Mouse (Mus musculus): ENCODE results near the gene Adh4. TPM values are rescaled to one million over a fixed set of nuclear protein-coding genes. Genes with fewer than 3 reads are reported as not detected.
"Not testable (repeated sequence)": the region's sequence is repeated elsewhere in the genome, so short reads cannot be mapped to it uniquely, and the experiment has no call there.

Gene Adh4
- polyA plus RNA-seq (2015; fragmentation: Nextera tagmentation; extraction: Ambion mirVana) = not detected in 2 replicates

GRCm38 (mm10) chr3:138415121-138415690, at the start of gene Adh4:
Gene Adh4, plus strand, starts transcription at chr3:138415466.
- ATAC-seq (ENCODE audit: low FRiP score) = no peak
- H3K36me3 ChIP-seq = no peaks in the 10 kb centered on the region

GRCm38 (mm10) chr3:138366181-138366580, 49.1 kb upstream of the Adh4 start:
- Histone ChIP-seq H3K9me3 (replicated peaks) (no peaks in the 10 kb centered on the region), H3K4me3 (replicated peaks) (no peak overlapping the region), H3K4me2 (no peak overlapping the region), H3K27ac (replicated peaks) (no peak overlapping the region), H3K4me1 (no peaks in the 10 kb centered on the region), H3K27me3 (replicated peaks) (no peaks in the 10 kb centered on the region), H3K9ac (replicated peaks) (no peak overlapping the region), H3K36me3 (no peaks in the 10 kb centered on the region)
- 84% methylated on average over 2 of the region's 2 CpGs for WGBS
- no peak for ATAC-seq (ENCODE audit: low FRiP score)

More at GRCm38 (mm10) chr3:138415121-138415690, at the start of gene Adh4:
- whole genome bisulfite sequencing = 76% methylated on average over 6 of the region's 6 CpGs
- Histone ChIP-seq H3K4me3 (replicated peaks) (no peak within 1 kb of the TSS), H3K27me3 (replicated peaks) (no peaks in the 10 kb centered on the region), H3K4me2 (no peak within 1 kb of the TSS), H3K27ac (replicated peaks) (no peak within 1 kb of the TSS), H3K9ac (replicated peaks) (no peak within 1 kb of the TSS), H3K9me3 (replicated peaks) (no peaks in the 10 kb centered on the region), H3K4me1 (no peaks in the 10 kb centered on the region)

- Histone ChIP-seq H3K27ac (replicated peaks) (no peak overlapping the region), H3K9ac (replicated peaks) (no peak overlapping the region), H3K4me2 (no peak overlapping the region), H3K9me3 (replicated peaks) (no peaks in the 10 kb centered on the region), H3K4me3 (replicated peaks) (no peak overlapping the region), H3K4me1 (no peaks in the 10 kb centered on the region), H3K36me3 (no peaks in the 10 kb centered on the region), H3K27me3 (replicated peaks) (no peaks in the 10 kb centered on the region)
- WGBS = 90% methylated on average over 1 of the region's 1 CpGs
- no peak for ATAC-seq (ENCODE audit: low FRiP score)
Observed at GRCm38 (mm10) chr3:138369546-138369945, 45.7 kb upstream of the Adh4 start.

GRCm38 (mm10) chr3:138370289-138370688, 45.0 kb upstream of the Adh4 start:
- not testable (repeated sequence) for ATAC-seq (ENCODE audit: low FRiP score); H3K9me3 ChIP-seq (replicated peaks); H3K27me3 ChIP-seq (replicated peaks); H3K4me3 ChIP-seq (replicated peaks); H3K9ac ChIP-seq (replicated peaks); H3K4me2 ChIP-seq; H3K4me1 ChIP-seq; H3K27ac ChIP-seq (replicated peaks); H3K36me3 ChIP-seq
- 87% methylated on average over 4 of the region's 4 CpGs for WGBS

GRCm38 (mm10) chr3:138373920-138374319, 41.3 kb upstream of the Adh4 start:
- H3K9ac ChIP-seq (replicated peaks) = no peak overlapping the region
- H3K9me3 ChIP-seq (replicated peaks) = no peaks in the 10 kb centered on the region
- H3K4me2 ChIP-seq = no peak overlapping the region
- no peaks in the 10 kb centered on the region for H3K27me3 ChIP-seq (replicated peaks)
- H3K4me1 ChIP-seq = no peaks in the 10 kb centered on the region
- no peak overlapping the region for H3K27ac ChIP-seq (replicated peaks)
- no peaks in the 10 kb centered on the region for H3K36me3 ChIP-seq
- 84% methylated on average over 4 of the region's 4 CpGs for WGBS
- H3K4me3 ChIP-seq (replicated peaks) = no peak overlapping the region
- no peak for ATAC-seq (ENCODE audit: low FRiP score)

GRCm38 (mm10) chr3:138375148-138375547, 40.1 kb upstream of the Adh4 start:
- no peak overlapping the region for H3K4me3 ChIP-seq (replicated peaks)
- H3K36me3 ChIP-seq = no peaks in the 10 kb centered on the region
- H3K27me3 ChIP-seq (replicated peaks) = no peaks in the 10 kb centered on the region
- H3K9ac ChIP-seq (replicated peaks) = no peak overlapping the region
- H3K4me1 ChIP-seq = no peaks in the 10 kb centered on the region
- H3K9me3 ChIP-seq (replicated peaks) = no peaks in the 10 kb centered on the region; the same call in 1 of the 2 replicates
- no peak for ATAC-seq (ENCODE audit: low FRiP score)
- H3K27ac ChIP-seq (replicated peaks) = no peak overlapping the region
- no peak overlapping the region for H3K4me2 ChIP-seq
- 87% methylated on average over 2 of the region's 2 CpGs for WGBS

GRCm38 (mm10) chr3:138381133-138381532, 34.1 kb upstream of the Adh4 start:
- no peak overlapping the region for H3K27ac ChIP-seq (replicated peaks)
- H3K9ac ChIP-seq (replicated peaks) = no peak overlapping the region
- no peak for ATAC-seq (ENCODE audit: low FRiP score)
- H3K36me3 ChIP-seq = no peaks in the 10 kb centered on the region
- peaks cover 4% of the 10 kb centered on the region; the same call in 1 of the 2 replicates for H3K4me1 ChIP-seq
- no peaks in the 10 kb centered on the region for H3K27me3 ChIP-seq (replicated peaks)
- no peak overlapping the region for H3K4me2 ChIP-seq
- 7% methylated on average over 3 of the region's 3 CpGs for WGBS
- no peak overlapping the region for H3K4me3 ChIP-seq (replicated peaks)
- H3K9me3 ChIP-seq (replicated peaks) = no peaks in the 10 kb centered on the region; the same call in 1 of the 2 replicates

- no peak overlapping the region for H3K9ac ChIP-seq (replicated peaks)
- no peak overlapping the region for H3K4me2 ChIP-seq
- H3K4me3 ChIP-seq (replicated peaks) = no peak overlapping the region
- H3K27ac ChIP-seq (replicated peaks) = no peak overlapping the region
- H3K9me3 ChIP-seq (replicated peaks) = no peaks in the 10 kb centered on the region
- H3K36me3 ChIP-seq = no peaks in the 10 kb centered on the region
- WGBS = 92% methylated on average over 6 of the region's 6 CpGs
- no peaks in the 10 kb centered on the region for H3K27me3 ChIP-seq (replicated peaks)
- ATAC-seq (ENCODE audit: low FRiP score) = no peak
- H3K4me1 ChIP-seq = no peaks in the 10 kb centered on the region
Observed at GRCm38 (mm10) chr3:138387155-138387554, 28.1 kb upstream of the Adh4 start.

- WGBS = 82% methylated on average over 3 of the region's 3 CpGs
- H3K9me3 ChIP-seq (replicated peaks) = no peaks in the 10 kb centered on the region
- H3K27ac ChIP-seq (replicated peaks) = no peak overlapping the region
- no peaks in the 10 kb centered on the region for H3K36me3 ChIP-seq
- H3K27me3 ChIP-seq (replicated peaks) = no peaks in the 10 kb centered on the region
- H3K4me1 ChIP-seq = no peaks in the 10 kb centered on the region
- H3K4me3 ChIP-seq (replicated peaks) = no peak overlapping the region
- ATAC-seq (ENCODE audit: low FRiP score) = no peak
- no peak overlapping the region for H3K9ac ChIP-seq (replicated peaks)
- no peak overlapping the region for H3K4me2 ChIP-seq
Observed at GRCm38 (mm10) chr3:138404872-138405271, 10.4 kb upstream of the Adh4 start.

GRCm38 (mm10) chr3:138405341-138405740, 9.9 kb upstream of the Adh4 start:
- H3K4me2 ChIP-seq = no peak overlapping the region
- no peaks in the 10 kb centered on the region for H3K4me1 ChIP-seq
- no peaks in the 10 kb centered on the region for H3K9me3 ChIP-seq (replicated peaks)
- 50% methylated on average over 3 of the region's 3 CpGs for WGBS
- no peaks in the 10 kb centered on the region for H3K36me3 ChIP-seq
- no peak for ATAC-seq (ENCODE audit: low FRiP score)
- no peak overlapping the region for H3K9ac ChIP-seq (replicated peaks)
- no peak overlapping the region for H3K4me3 ChIP-seq (replicated peaks)
- no peaks in the 10 kb centered on the region for H3K27me3 ChIP-seq (replicated peaks)
- no peak overlapping the region for H3K27ac ChIP-seq (replicated peaks)

GRCm38 (mm10) chr3:138405840-138406239, 9.4 kb upstream of the Adh4 start:
- no peak overlapping the region for H3K9ac ChIP-seq (replicated peaks)
- ATAC-seq (ENCODE audit: low FRiP score) = no peak
- H3K27me3 ChIP-seq (replicated peaks) = no peaks in the 10 kb centered on the region
- H3K4me3 ChIP-seq (replicated peaks) = no peak overlapping the region
- H3K4me2 ChIP-seq = no peak overlapping the region
- no peak overlapping the region for H3K27ac ChIP-seq (replicated peaks)
- no peaks in the 10 kb centered on the region for H3K9me3 ChIP-seq (replicated peaks)
- no peaks in the 10 kb centered on the region for H3K36me3 ChIP-seq
- WGBS = 84% methylated on average over 7 of the region's 7 CpGs
- no peaks in the 10 kb centered on the region for H3K4me1 ChIP-seq

- H3K9ac ChIP-seq (replicated peaks) = no peak overlapping the region
- no peak overlapping the region for H3K4me2 ChIP-seq
- 93% methylated on average over 1 of the region's 1 CpGs for WGBS
- H3K27me3 ChIP-seq (replicated peaks) = no peaks in the 10 kb centered on the region
- H3K36me3 ChIP-seq = no peaks in the 10 kb centered on the region
- no peak overlapping the region for H3K4me3 ChIP-seq (replicated peaks)
- H3K27ac ChIP-seq (replicated peaks) = no peak overlapping the region
- no peaks in the 10 kb centered on the region for H3K9me3 ChIP-seq (replicated peaks)
- no peaks in the 10 kb centered on the region for H3K4me1 ChIP-seq
- no peak for ATAC-seq (ENCODE audit: low FRiP score)
Observed at GRCm38 (mm10) chr3:138407920-138408319, 7.3 kb upstream of the Adh4 start.
